Mouse (Mus musculus) embryonic facial prominence, embryonic 14.5 days (tissue): ENCODE measurements around the gene Desi2. TPM values are rescaled to one million over a fixed set of nuclear protein-coding genes. Genes with fewer than 3 reads are reported as not detected.
"Not testable (repeated sequence)": the region's sequence is repeated elsewhere in the genome, so short reads cannot be mapped to it uniquely, and the experiment has no call there.

Experiments used
- ATAC-seq: fragments of 200-750 bp; cut with Nextera tagmentation; 2 replicates; pipeline ENCODE4 v1.8.0; 2017; ENCODE audit warnings: low read depth, moderate number of reproducible peaks, moderate TSS enrichment
- DNase-seq: peaks from one replicate; pipeline ENCODE4 v3.0.0-alpha.2; 2015; ENCODE audit warnings: low spot score
- H3K27ac ChIP-seq: fragments of 300-500 bp; sonication (generic); replicated peaks from 2 replicates; pipeline ENCODE4 v1.5.1; 2014; ENCODE audit warnings: low read depth, mild to moderate bottlenecking, low read length, moderate library complexity
- H3K27me3 ChIP-seq: fragments of 300-500 bp; sonication (generic); replicated peaks from 2 replicates; pipeline ENCODE4 v1.6.1; 2014; ENCODE audit warnings: low read length; ENCODE audit not compliant: control insufficient read depth, insufficient read depth
- H3K36me3 ChIP-seq: fragments of 300-500 bp; sonication (generic); 2 replicates; pipeline ENCODE4 v1.6.1; 2014; ENCODE audit warnings: low read length, mixed read lengths; ENCODE audit not compliant: control insufficient read depth, insufficient read depth
- H3K4me1 ChIP-seq: fragments of 300-500 bp; sonication (generic); 2 replicates; pipeline ENCODE4 v1.6.1; 2014; ENCODE audit warnings: antibody characterized with exemption, low read length; ENCODE audit not compliant: control insufficient read depth, insufficient read depth
- H3K4me2 ChIP-seq: fragments of 300-500 bp; sonication (generic); 2 replicates; pipeline ENCODE4 v1.6.1; 2014; ENCODE audit warnings: low read depth, mild to moderate bottlenecking, low read length, moderate library complexity, mixed read lengths
- H3K4me3 ChIP-seq: fragments of 300-500 bp; sonication (generic); 2 replicates; pipeline ENCODE4 v1.5.1; 2014; ENCODE audit warnings: low read depth, mild to moderate bottlenecking, low read length
- H3K9ac ChIP-seq: fragments of 300-500 bp; sonication (generic); 2 replicates; pipeline ENCODE4 v1.6.1; 2014; ENCODE audit warnings: low read depth, mild to moderate bottlenecking, low read length, moderate library complexity, mixed read lengths
- H3K9me3 ChIP-seq: fragments of 300-500 bp; sonication (generic); 2 replicates; pipeline ENCODE4 v1.6.1; 2016; ENCODE audit warnings: low read length; ENCODE audit not compliant: control insufficient read depth
- WGBS: fragments of 180-500 bp; shearing (Covaris S2); extraction: QIAGEN DNeasy Blood & Tissue Kit; methylation state at CpG from one replicate; pipeline ENCODE4 v1.1.7; 2014; 5-methylcytosine and 5-hydroxymethylcytosine counted together
- polyA plus RNA-seq: library from polyadenylated mRNA; unstranded; fragments of >200 nt; fragmentation: Nextera tagmentation; extraction: Ambion mirVana; gene quantifications from 2 replicates; pipeline ENCODE4 v1.2.1, GENCODE M21; 2014

The Desi2 gene
- polyA plus RNA-seq, 1 experiment from 2014 or later, result 27.1 TPM

DNA sequence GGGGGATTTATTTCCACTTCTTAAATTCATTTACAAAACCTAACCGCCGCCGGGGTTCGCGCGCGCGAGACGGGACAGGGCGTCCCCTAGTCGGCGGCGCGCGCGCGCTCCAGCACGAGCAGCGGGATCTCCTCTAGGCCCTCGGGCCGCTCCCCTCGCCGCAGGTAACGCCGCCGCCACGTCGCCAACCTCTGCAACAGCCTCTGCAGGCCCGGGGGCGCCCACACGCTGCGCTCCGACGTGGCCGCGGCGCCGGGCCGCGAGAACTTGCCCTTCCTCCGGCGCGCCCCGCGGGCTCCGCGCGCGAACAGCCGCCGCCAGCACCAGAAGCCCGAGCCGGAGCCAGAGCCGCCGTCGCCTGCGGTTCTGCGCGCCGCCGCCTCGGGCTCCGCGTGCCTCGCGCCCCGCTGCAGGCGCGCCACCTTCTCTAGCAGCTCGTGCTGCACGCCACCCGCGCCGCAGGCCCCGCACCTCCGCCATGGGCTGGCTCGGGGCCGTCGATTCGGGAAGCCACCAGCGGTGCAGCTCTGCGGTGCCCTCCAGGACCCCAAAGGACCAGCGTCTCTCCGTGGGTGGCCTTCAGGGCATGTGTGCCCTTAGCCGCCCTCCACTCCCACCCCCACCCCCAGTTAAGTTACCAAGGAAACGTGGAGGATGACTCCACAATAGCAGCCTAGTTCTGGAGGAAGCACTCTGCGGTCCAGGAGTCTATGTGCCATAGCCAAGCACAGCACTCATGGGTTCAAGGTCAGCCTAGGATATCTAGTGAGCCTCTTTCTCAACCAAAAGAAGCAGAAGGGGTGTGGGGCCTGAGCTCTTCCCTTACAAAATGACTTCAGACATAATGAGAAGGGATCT, 89.1 kb downstream of the Desi2 start:
- peak; percentile 92 for DNase-seq

DNA sequence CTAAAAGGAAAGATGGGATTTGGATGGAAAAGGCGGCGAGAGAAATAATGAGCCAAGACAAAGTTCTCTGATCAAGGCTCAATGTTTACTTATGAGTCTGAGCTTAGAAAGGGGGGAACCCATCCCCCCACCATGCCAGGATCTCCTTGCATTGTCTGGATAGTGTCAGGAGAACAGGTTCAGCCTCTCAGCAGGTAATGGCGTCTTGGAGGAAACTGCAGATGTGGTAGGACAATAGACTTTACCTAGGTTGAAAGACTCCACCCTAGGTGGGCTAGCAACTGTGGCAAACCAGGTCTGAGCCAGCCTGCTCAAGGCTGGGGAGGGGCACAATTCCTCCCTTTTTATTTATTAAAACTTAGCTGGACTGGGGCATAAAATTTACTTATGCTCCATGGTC, 96.1 kb downstream of the Desi2 start:
- not testable (repeated sequence) for DNase-seq, H3K4me2 ChIP-seq, H3K4me1 ChIP-seq, H3K36me3 ChIP-seq, ATAC-seq, H3K4me3 ChIP-seq, H3K9me3 ChIP-seq, H3K27ac ChIP-seq, H3K27me3 ChIP-seq, H3K9ac ChIP-seq
- WGBS, result 84% methylated on average over 3 of the region's 3 CpGs

More for the DNA sequence above, 89.1 kb downstream of the Desi2 start:
- WGBS, result under 1% methylated on average over 50 of the region's 87 CpGs
- peak overlapping the region; percentile 83 for H3K27ac ChIP-seq
- no peaks in the 10 kb centered on the region for H3K36me3 ChIP-seq
- ATAC-seq, result peak; percentile 91
- H3K4me1 ChIP-seq, result no peaks in the 10 kb centered on the region
- H3K27me3 ChIP-seq, result no peaks in the 10 kb centered on the region
- H3K4me3 ChIP-seq, result peak overlapping the region; percentile 67
- peak overlapping the region; percentile 88 for H3K9ac ChIP-seq
- peak overlapping the region; percentile 77 for H3K4me2 ChIP-seq
- no peaks in the 10 kb centered on the region for H3K9me3 ChIP-seq

DNA sequence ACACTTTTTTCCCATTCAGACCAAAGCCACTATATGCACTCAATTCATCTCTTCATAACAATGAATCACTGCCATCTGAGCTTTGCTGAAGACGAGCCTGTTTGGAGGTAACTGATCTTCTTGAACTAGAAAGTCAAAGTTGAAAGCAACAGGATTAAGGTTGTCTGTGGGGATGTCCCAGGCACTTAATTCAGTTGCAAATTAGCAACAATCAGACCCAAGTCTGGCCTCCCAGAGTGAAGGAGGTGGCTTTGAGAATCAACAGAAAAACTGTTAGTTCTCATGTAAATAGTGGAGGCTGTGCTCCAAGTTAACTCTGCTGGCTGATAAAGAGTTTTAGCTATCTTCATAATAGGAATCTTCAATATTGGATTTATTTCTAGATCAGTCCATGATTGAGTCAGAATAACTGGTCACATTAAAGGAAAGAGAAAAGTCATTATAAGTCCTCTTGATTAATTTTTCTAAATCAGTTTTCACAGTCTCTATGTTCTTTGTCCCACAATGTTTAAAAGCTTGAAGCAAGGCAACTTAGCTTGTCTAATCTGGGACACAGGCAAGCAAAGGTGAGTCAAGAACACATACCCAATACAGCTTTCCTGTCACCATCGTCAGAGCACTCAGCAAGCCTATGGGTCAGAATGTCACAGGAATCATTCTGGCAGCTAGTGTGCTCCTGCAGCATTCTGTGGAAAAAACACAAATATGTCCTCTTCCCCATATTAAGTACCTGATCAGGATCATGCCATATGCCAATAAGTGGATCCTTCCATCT, 96.9 kb downstream of the Desi2 start:
- Histone ChIP-seq H3K4me3 (no peak overlapping the region), H3K9me3 (no peaks in the 10 kb centered on the region), H3K36me3 (no peaks in the 10 kb centered on the region), H3K27me3 (no peaks in the 10 kb centered on the region), H3K4me1 (no peaks in the 10 kb centered on the region), H3K4me2 (no peak overlapping the region), H3K27ac (no peak overlapping the region), H3K9ac (no peak overlapping the region)
- no peak for ATAC-seq
- no peak for DNase-seq
- 63% methylated on average over 2 of the region's 2 CpGs for WGBS

DNA sequence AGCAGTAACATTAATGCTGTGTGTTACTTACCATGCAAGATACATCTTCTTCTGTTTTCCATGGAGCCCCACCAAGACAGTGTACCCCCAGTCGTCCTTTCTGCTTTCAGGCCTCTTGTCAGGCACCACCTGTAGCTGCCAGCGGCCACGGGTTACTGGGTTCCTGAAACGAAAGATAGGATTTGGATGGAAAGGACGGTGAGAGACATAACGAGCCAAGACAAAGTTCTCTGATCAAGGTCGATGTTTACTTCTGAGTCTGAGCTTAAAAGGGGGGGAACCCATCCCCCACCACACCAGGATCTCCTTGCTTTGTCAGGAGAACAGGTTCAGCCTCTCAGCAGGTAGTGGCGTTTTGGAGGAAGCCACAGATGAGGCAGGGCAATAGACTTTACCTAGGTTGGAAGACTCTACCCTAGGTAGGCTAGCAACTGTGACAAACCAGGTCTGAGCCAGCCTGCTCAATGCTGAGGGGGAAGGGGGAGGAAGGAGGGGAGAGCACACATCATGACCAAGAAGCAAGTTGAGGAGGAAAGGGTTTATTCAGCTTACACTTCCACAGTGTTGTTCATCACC, 100.5 kb downstream of the Desi2 start:
- ATAC-seq (no peak), DNase-seq (no peak)
- WGBS, result 54% methylated on average over 8 of the region's 8 CpGs
- no peak overlapping the region for H3K4me2 ChIP-seq
- H3K9me3 ChIP-seq, result no peaks in the 10 kb centered on the region
- H3K27me3 ChIP-seq, result no peaks in the 10 kb centered on the region
- no peaks in the 10 kb centered on the region for H3K36me3 ChIP-seq
- H3K9ac ChIP-seq, result no peak overlapping the region
- H3K4me1 ChIP-seq, result no peaks in the 10 kb centered on the region
- H3K4me3 ChIP-seq, result no peak overlapping the region
- H3K27ac ChIP-seq, result no peak overlapping the region

DNA sequence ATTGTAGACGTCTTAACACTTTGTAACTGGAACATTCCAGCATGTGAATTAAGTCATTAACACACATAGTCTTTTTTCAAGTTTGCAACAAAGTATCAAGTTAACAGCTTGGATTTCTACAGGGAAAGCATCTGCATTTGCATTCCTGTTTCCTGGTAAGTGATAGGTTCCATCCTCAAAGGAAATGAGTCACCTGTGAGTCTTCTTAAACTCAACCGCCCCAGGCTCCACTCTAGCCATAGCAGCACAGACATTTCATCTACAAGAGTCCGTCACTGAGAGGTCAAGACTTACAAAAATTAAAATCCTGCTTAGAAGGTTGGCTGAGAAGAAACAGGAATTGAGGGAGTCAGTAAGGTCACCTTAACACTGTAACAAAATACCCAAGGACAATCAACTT, 104.5 kb downstream of the Desi2 start:
- Histone ChIP-seq H3K4me3 (no peak overlapping the region), H3K4me1 (no peaks in the 10 kb centered on the region), H3K4me2 (no peak overlapping the region), H3K27ac (no peak overlapping the region), H3K36me3 (no peaks in the 10 kb centered on the region), H3K9me3 (no peaks in the 10 kb centered on the region), H3K9ac (no peak overlapping the region), H3K27me3 (no peaks in the 10 kb centered on the region)
- DNase-seq (no peak), ATAC-seq (no peak)
- 66% methylated on average over 3 of the region's 3 CpGs for WGBS

DNA sequence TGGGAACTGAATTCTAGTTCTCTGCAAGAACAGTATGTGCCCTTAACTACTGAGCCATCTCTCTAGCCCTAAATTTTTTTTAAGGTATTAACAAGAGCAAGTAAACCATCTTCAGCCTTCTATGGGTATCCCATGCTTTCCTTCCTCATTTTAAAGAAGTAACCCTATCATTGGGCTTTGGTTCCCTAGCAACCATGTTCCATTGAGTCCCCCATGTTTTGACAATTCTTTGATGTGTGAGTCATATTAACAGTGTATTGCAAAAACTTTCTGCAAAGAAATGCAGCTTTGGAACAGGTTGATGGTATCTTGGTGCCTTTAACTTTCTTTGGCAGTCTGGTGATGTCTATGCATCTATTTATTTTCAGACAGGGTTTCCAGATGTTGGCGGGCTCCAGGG, 106.8 kb downstream of the Desi2 start:
- no peak overlapping the region for H3K4me3 ChIP-seq
- no peaks in the 10 kb centered on the region for H3K36me3 ChIP-seq
- H3K4me1 ChIP-seq, result no peaks in the 10 kb centered on the region
- no peaks in the 10 kb centered on the region for H3K9me3 ChIP-seq
- 86% methylated on average over 1 of the region's 1 CpGs for WGBS
- no peak overlapping the region for H3K27ac ChIP-seq
- H3K9ac ChIP-seq, result no peak overlapping the region
- H3K4me2 ChIP-seq, result no peak overlapping the region
- ATAC-seq (no peak), DNase-seq (no peak)
- H3K27me3 ChIP-seq, result no peaks in the 10 kb centered on the region

DNA sequence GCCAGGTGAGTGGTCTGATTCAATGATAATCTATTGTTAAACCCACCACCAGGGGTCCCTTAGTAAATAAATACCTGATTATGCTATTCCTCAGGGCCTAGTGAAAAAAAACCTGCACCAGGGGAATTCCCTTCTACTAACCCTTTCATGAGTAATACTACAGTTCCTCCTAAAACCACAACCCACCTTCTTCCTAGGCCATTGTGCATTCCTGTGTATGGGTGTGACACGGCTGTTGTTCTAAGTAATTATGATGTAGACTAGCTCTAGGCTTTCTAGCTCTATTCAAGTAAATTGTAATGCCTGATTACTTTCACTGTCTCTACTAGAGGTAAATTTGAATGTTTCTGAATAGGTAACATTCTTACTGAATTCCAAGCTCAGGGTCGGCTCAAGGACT, 114.0 kb downstream of the Desi2 start:
- H3K4me3 ChIP-seq, H3K27me3 ChIP-seq, H3K9me3 ChIP-seq, H3K4me2 ChIP-seq, DNase-seq, H3K36me3 ChIP-seq, H3K4me1 ChIP-seq, H3K27ac ChIP-seq, H3K9ac ChIP-seq, ATAC-seq: not testable (repeated sequence)
- 86% methylated on average over 2 of the region's 2 CpGs for WGBS

DNA sequence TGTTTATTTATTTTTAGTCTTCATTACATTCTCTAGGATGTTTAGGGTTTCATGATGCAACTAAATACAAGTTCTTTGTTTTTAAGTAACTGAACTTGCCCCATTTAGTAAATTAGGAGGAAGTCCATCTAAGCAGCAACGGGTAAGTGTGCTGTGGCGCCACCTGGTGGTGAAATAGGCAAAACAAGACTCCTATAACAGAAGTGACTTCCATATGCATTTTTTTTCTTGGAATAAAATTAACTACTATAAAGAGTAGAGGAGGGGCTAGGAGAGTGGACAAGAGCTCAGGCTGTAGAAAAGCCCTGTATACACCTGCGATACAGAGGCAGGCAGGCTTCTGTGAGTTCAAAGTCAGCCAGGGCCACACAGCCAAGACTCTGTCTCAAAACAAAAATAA, 116.2 kb downstream of the Desi2 start:
- H3K9me3 ChIP-seq, result peaks cover 4% of the 10 kb centered on the region; the same call in 1 of the 2 replicates
- no peaks in the 10 kb centered on the region for H3K27me3 ChIP-seq
- no peak overlapping the region for H3K9ac ChIP-seq
- WGBS, result 25% methylated on average over 3 of the region's 3 CpGs
- no peak overlapping the region for H3K4me2 ChIP-seq
- DNase-seq (peak; percentile 72), ATAC-seq (no peak)
- H3K27ac ChIP-seq, result no peak overlapping the region
- H3K4me1 ChIP-seq, result no peaks in the 10 kb centered on the region
- H3K36me3 ChIP-seq, result no peaks in the 10 kb centered on the region
- no peak overlapping the region for H3K4me3 ChIP-seq
